Mouse (Mus musculus) CH12.LX (cell line): ENCODE measurements around the gene Npw.

Experiments used
- CTCF ChIP-seq, 2 experiments: IDR thresholded peaks in 1 of 2; conservative IDR thresholded peaks in 1 of 2; 2 replicates each; pipeline ENCODE4 v1.5.1; 2011 to 2012; ENCODE audit warnings: low read depth in 2 of 2, low read length in 2 of 2, improper control_type of control experiment in 1 of 2, inconsistent platforms in 1 of 2, mild to moderate bottlenecking in 1 of 2, moderate library complexity in 1 of 2
- E2F4 ChIP-seq: IDR thresholded peaks from 2 replicates; pipeline ENCODE4 v1.6.1; 2011; ENCODE audit warnings: low read depth, low read length, improper control_type of control experiment; ENCODE audit not compliant: insufficient replicate concordance
- HCFC1 ChIP-seq: IDR thresholded peaks from 2 replicates; pipeline ENCODE4 v1.6.1; 2012; ENCODE audit warnings: low read depth, mild to moderate bottlenecking, inconsistent platforms, low read length, improper control_type of control experiment
- KAT2A ChIP-seq: IDR thresholded peaks from 2 replicates; pipeline ENCODE4 v1.6.1; 2012; ENCODE audit warnings: low read length, improper control_type of control experiment, inconsistent platforms; ENCODE audit not compliant: insufficient replicate concordance
- RCOR1 ChIP-seq: conservative IDR thresholded peaks from 2 replicates; pipeline ENCODE4 v1.6.1; 2012; ENCODE audit warnings: low read depth, mild to moderate bottlenecking, inconsistent platforms, low read length, improper control_type of control experiment

GRCm38 (mm10) chr17:24650070-24650616 lies 8.1 kb downstream of the Npw start, which contains the start of gene Slc9a3r2:
- TF ChIP-seq KAT2A (no peak), E2F4 (no peak), HCFC1 (no peak), CTCF (conservative IDR thresholded peaks at IDR 0.05 in 1 of 2, IDR thresholded peaks at IDR 0.05 in 1 of 2; ENCODE audit: low read depth in 2 of 2, low read length in 2 of 2) (no peak), RCOR1 (no peak)
